8 mouse cellular contexts compared by ENCODE assay signal in the genomic region with DNA sequence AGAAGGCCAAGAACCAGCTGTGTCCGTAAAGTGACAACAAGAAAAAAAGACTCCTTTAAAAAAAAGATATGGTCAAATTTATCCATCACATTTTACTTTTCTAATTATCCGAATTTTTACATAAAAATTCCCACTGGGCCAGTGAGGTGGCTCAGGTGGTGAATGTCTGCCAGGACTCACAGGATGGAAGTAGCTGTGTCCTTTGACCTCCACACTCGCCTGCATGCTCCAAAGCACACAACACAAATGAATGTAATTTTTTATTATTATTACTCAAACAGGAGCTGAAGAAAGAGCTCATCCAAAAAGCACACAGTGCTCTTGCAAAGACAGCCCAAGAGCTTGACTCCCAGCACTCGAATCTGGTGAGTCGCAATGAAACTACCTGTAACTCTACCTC. TPM values are rescaled to one million over a fixed set of nuclear protein-coding genes. Genes with fewer than 3 reads are reported as not detected.
DNase-seq lines count a peak whose midpoint lies in the region; ATAC-seq lines count a peak whose summit lies in the region.

No protein-coding gene starts in this region.

- H3K9me3 ChIP-seq in heart, embryonic 11.5 days (replicated peaks; ENCODE audit: control insufficient read depth, low read length) = no peaks in the 10 kb centered on the region
- no peaks in the 10 kb centered on the region for H3K9me3 ChIP-seq in embryonic facial prominence, embryonic 14.5 days (ENCODE audit: control insufficient read depth, low read length)
- H3K9me3 ChIP-seq in midbrain, embryonic 15.5 days = no peaks in the 10 kb centered on the region

- H3K36me3 ChIP-seq in heart, embryonic 11.5 days (ENCODE audit: control insufficient read depth, insufficient read depth, low read length) = no peaks in the 10 kb centered on the region
- no peaks in the 10 kb centered on the region for H3K36me3 ChIP-seq in embryonic facial prominence, embryonic 14.5 days (ENCODE audit: control insufficient read depth, insufficient read depth, low read length)
- no peaks in the 10 kb centered on the region for H3K36me3 ChIP-seq in midbrain, embryonic 15.5 days (replicated peaks)

- H3K4me3 ChIP-seq in heart, embryonic 11.5 days (ENCODE audit: low read depth, low read length) = peak overlapping the region; percentile 79
- peak overlapping the region; percentile 100 for H3K4me3 ChIP-seq in embryonic facial prominence, embryonic 14.5 days (ENCODE audit: low read depth, low read length)
- H3K4me3 ChIP-seq in midbrain, embryonic 15.5 days = peak overlapping the region; percentile 55

- peak overlapping the region; percentile 99 for H3K27ac ChIP-seq in heart, embryonic 11.5 days (ENCODE audit: low read depth, low read length)
- no peak overlapping the region for H3K27ac ChIP-seq in embryonic facial prominence, embryonic 14.5 days (replicated peaks; ENCODE audit: low read depth, low read length)
- no peak overlapping the region for H3K27ac ChIP-seq in midbrain, embryonic 15.5 days

- peak overlapping the region; percentile 92 for H3K4me2 ChIP-seq in heart, embryonic 11.5 days
- peak overlapping the region; percentile 65 for H3K4me2 ChIP-seq in embryonic facial prominence, embryonic 14.5 days (ENCODE audit: low read depth, low read length)
- H3K4me2 ChIP-seq in midbrain, embryonic 15.5 days = peak overlapping the region; percentile 73

- H3K4me1 ChIP-seq in heart, embryonic 11.5 days (ENCODE audit: control insufficient read depth, insufficient read depth, low read length) = peaks cover 6% of the 10 kb centered on the region; the same call in 1 of the 2 replicates
- H3K4me1 ChIP-seq in embryonic facial prominence, embryonic 14.5 days (ENCODE audit: control insufficient read depth, insufficient read depth, low read length) = peaks cover 17% of the 10 kb centered on the region; the same call in 1 of the 2 replicates
- peaks cover 36% of the 10 kb centered on the region for H3K4me1 ChIP-seq in midbrain, embryonic 15.5 days

- ATAC-seq in heart, embryonic 11.5 days (replicated peaks; ENCODE audit: insufficient number of reproducible peaks, low FRiP score, low TSS enrichment) = no peak
- no peak for ATAC-seq in embryonic facial prominence, embryonic 14.5 days (ENCODE audit: low read depth)
- no peak for ATAC-seq in midbrain, embryonic 15.5 days (replicated peaks)
- ATAC-seq in cerebellum, adult (ENCODE audit: insufficient number of reproducible peaks, low FRiP score, low TSS enrichment) = no peak

- 16% methylated on average over 5 of the region's 5 CpGs for WGBS in heart, embryonic 11.5 days (ENCODE audit: insufficient replicate concordance)
- WGBS in embryonic facial prominence, embryonic 14.5 days = 14% methylated on average over 5 of the region's 5 CpGs
- 18% methylated on average over 5 of the region's 5 CpGs for WGBS in midbrain, embryonic 15.5 days

- no peak for DNase-seq in heart, adult 9 months (ENCODE audit: low spot score in 2 of 2)
- DNase-seq in embryonic facial prominence, embryonic 14.5 days (ENCODE audit: low spot score) = no peak
- DNase-seq in kidney, adult 9 months = peak; percentile 41
- DNase-seq in embryo, embryonic 11 days = no peak
- no peak for DNase-seq in gastrocnemius, adult 18-20 months (ENCODE audit: low spot score)

- H3K27me3 ChIP-seq in heart, embryonic 11.5 days (ENCODE audit: control insufficient read depth, insufficient read depth, low read length) = no peaks in the 10 kb centered on the region
- H3K27me3 ChIP-seq in embryonic facial prominence, embryonic 14.5 days (replicated peaks; ENCODE audit: control insufficient read depth, insufficient read depth, low read length) = no peaks in the 10 kb centered on the region
- H3K27me3 ChIP-seq in midbrain, embryonic 15.5 days (replicated peaks) = no peaks in the 10 kb centered on the region

- peak overlapping the region; percentile 97 for H3K9ac ChIP-seq in heart, embryonic 11.5 days (ENCODE audit: low read depth, low read length)
- peak overlapping the region; percentile 99 for H3K9ac ChIP-seq in embryonic facial prominence, embryonic 14.5 days (ENCODE audit: low read depth, low read length)
- peak overlapping the region; percentile 74; the same call in 1 of the 2 replicates for H3K9ac ChIP-seq in midbrain, embryonic 15.5 days

RNA-seq across cellular contexts. Expression of gene Hnrnpll, which starts 2.0 kb away (rescaled TPM):
- polyA plus RNA-seq in heart, embryonic 11.5 days (2014; fragmentation: Nextera tagmentation; extraction: Ambion mirVana) = 51.5 and 53.4 TPM in 2 replicates
- 55.6 and 61.0 TPM in 2 replicates for polyA plus RNA-seq in embryonic facial prominence, embryonic 14.5 days (2014; fragmentation: Nextera tagmentation; extraction: Ambion mirVana)
- polyA plus RNA-seq in midbrain, embryonic 15.5 days (2015; fragmentation: Nextera tagmentation; extraction: Ambion mirVana) = 63.7 and 65.5 TPM in 2 replicates
- 10 to 100 TPM; 15.0 to 15.3 TPM for total RNA-seq in gastrocnemius, adult 18-20 months (2021)
